Mouse (Mus musculus) megakaryocyte progenitor cell, adult 5-6 weeks (primary cell): ENCODE measurements at regions not wholly inside any gene's neighbourhood (a gene's known extent, or its start where the extent isn't known, plus 50 kb on each side); places are given as distances from the start of the nearest gene placed in this dataset.
A peak's percentile ranks its signal among the peaks of the same experiment; 100 is the strongest.

Source experiments
- ATAC-seq: replicated peaks from 2 replicates; pipeline ENCODE4 v1.8.0; 2016; ENCODE audit warnings: mild to moderate bottlenecking, moderate TSS enrichment, inconsistent platforms; ENCODE audit not compliant: poor library complexity

DNA sequence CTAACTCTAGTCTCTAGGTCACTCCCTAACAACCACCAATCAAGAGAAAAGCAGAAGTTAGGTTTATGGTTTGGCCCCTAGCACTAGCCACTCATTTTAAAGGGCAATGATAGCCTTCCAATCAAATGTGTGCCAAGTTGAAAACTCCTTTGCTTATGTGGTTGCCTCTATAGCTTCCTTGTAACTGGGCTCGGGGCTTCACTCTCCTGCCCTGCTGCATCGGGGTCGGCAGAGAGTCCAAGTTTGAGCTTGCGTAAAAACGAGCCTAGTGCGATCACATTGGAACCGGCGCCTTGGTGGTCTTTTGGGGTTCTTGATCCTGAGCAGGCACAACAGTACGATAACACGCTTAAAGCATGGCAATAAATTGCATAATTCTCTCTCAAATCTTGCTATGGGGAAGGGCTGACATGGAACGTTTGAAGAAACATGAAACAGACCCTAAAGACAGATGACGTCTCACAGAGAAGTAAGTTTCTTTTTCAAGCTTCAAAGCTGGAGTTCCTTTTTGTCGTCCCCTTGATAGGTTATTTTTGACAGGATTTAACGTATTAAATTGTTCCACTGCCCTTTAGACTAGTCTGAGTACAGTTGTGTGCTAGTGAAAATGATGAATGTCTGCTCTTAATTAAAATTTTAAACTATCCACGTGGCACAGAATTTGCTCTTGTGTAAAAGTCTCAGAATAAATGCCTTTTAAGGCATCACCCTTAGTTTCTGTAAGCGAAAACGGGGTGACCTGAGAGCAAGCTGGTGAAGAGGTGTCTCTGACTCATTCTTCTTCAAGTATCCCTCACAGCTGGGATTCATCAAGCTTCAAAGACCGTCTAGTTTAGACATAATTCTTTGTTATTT is 52.0 kb downstream of the 4930426L09Rik start:
- peak; percentile 70 for ATAC-seq

DNA sequence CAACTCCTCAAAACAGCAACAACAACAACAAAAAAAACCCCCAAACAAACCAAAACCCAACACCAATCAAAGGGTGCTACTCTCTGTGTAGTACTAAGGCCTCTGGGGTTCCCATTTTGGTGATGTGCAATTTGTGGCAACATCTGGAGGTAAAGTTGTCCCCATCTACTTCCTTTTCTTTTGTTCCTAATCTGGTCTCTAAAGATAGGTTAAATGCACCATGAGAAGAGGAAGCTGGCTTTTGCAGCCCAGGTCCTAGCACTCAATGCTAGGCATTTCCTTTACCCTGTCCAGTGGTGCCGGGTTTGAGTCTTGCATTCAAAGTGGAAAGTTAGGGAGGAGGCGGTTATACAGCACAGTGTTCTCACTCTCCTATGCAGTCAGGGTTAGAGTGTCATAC is 57.4 kb downstream of the 4930426L09Rik start:
- peak; percentile 84 for ATAC-seq

- ATAC-seq: 0 out of 2 replicates have a peak, but pooled peaks have one; percentile 9
Observed at GRCm38 (mm10) chr2:19057859-19058258, 59.7 kb downstream of the 4930426L09Rik start.

GRCm38 (mm10) chr2:19058765-19059164 is 60.6 kb downstream of the 4930426L09Rik start:
- no peak for ATAC-seq

GRCm38 (mm10) chr2:19059246-19059645 is 61.1 kb downstream of the 4930426L09Rik start:
- peak; percentile 70 for ATAC-seq

DNA sequence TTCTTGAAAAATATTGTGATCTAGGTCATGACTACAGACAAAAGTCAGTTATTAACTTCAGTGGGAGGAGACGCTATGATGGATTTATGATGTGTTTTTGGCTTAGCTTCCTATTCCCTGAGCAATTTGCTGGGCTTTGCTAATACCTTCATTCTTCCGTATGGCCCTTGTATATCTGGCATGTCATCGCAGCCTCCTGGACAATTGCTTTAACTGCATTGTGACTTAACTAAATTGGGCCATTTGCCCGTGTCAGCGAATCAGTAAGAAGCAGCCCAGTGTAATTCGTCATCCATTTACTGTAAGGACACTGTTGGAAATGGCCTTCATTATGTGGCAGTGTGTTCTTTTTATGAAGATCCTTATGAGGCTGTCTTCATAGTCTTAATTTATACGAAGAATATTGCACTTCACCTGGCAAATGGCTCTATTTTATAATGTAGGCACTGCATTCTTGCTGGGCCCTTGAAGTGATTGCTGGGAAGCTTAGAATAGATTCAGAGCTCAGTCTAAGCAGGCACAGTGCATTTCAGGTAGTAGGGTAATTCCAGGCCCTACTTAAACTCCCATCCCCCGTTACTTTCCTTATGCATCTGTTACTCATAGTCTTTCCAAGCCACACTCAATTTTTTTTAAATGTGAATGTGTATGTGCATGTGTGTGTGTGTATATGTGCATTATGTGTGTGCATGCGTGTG is 62.2 kb downstream of the 4930426L09Rik start:
- no peak for ATAC-seq

GRCm38 (mm10) chr2:19064560-19065362 is 66.6 kb downstream of the 4930426L09Rik start:
- peak; percentile 45; the same call in 1 of the 2 replicates for ATAC-seq

- no peak for ATAC-seq
Observed at GRCm38 (mm10) chr2:19065511-19065910, 67.4 kb downstream of the 4930426L09Rik start.

GRCm38 (mm10) chr2:19068161-19068560 is 70.0 kb downstream of the 4930426L09Rik start:
- no peak for ATAC-seq

DNA sequence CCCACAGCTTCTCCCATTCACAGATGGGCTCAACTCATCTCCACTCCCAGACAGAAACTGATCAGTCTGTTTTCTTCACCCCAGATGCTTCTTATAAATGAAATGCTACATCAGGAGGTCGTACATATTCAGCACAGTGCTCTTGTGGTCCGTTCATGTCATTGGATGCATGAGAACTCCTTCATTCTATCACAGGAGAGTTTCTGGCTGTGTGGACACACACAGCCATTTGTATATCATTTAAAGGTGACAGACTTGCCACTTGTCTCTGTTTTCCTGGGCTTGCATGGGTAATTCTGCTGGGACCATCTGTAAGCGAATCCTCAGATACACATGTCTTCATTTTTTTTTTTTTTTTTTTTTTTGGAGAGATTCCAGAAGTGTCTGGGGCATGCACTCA is 85.7 kb downstream of the 4930426L09Rik start:
- no peak for ATAC-seq

- ATAC-seq: peak; percentile 55
Observed at GRCm38 (mm10) chr2:19085105-19085504, 87.0 kb downstream of the 4930426L09Rik start.

- ATAC-seq: peak; percentile 29; the same call in 1 of the 2 replicates
Observed at GRCm38 (mm10) chr2:19086167-19086566, 88.0 kb downstream of the 4930426L09Rik start.

DNA sequence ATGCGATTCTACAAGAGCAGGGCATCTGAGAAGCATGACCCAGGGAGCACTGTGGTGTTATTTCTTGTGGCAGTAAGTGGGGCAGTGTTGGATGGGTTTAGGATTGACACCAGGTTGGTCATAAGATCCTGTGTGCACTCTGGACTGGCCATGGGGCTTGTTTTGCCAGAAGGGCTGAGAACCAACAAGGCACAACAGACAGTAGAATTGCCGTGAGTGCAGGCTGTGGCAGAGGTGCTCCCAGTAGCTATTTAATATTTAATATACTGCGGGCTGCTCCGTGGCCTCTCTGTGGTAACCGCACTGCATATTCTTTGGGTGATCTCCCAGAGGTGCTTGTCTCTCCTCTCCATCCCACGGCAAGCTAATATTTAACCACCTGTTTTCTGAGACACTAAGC is 88.5 kb downstream of the 4930426L09Rik start:
- ATAC-seq: no peak

- no peak for ATAC-seq
Observed at GRCm38 (mm10) chr2:19099384-19099783, 99.7 kb upstream of the Armc3 start.

- ATAC-seq: no peak
Observed at GRCm38 (mm10) chr2:19108753-19109152, 90.3 kb upstream of the Armc3 start.

DNA sequence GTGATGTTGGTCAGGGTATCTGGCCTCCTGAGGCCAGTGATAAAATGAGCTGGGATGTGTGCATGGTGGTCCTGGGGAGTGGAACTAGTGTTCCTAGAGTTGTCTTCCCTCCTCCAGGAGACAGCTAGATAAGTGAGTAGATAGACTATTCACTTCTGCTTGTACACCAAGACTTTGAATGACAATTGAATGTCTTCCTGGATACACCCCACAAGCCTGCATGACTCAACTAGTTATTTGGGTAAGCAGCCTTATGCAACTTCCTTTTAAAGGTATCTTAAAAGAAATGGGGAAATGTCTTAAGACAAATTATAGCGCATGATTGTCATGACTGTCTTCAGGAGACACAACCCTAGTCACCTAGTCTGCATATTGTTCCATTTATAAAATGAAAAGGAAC is 79.2 kb upstream of the Armc3 start:
- ATAC-seq: peak; percentile 99

- ATAC-seq: no peak
Observed at GRCm38 (mm10) chr2:19132864-19133263, 66.2 kb upstream of the Armc3 start.

DNA sequence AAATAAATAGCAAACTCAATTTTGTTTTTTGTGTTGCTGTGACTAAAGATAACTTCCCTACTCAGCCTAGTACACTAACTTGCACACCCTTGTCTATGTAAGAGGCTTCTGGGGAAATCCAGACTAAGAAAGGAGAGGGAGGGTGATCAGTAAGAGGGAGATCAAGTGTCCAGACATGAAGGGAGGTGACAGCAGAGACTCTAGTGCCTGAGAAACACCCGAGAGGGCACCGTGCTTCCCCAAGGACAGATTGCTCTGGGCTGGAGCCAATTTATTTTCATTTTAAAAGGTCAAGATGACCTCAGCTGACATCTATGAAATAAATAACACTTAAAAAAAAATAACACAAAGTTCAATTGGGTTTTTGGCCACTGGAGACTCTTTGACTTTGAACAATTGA is 56.5 kb upstream of the Armc3 start:
- no peak for ATAC-seq

DNA sequence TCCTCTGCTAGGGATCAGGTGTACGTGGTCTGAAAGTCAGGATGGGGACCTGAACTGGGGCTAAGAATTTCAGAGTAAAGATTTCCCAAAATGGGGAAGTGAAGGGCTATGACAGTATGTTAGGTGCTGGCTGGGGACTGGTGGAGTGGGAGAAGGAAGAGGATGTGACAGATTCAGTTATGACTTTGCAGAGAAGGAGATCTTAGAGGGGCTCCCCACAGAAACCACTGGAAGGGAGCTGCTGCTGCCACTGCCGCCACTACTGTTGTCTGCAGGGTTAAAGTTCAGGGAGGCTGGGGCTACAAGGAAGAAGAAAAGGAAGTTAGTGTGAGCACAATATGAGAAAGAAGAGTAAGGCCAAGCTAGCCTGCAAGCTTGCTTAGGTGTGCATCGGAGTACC is 53.7 kb upstream of the Armc3 start:
- ATAC-seq: peak; percentile 98

DNA sequence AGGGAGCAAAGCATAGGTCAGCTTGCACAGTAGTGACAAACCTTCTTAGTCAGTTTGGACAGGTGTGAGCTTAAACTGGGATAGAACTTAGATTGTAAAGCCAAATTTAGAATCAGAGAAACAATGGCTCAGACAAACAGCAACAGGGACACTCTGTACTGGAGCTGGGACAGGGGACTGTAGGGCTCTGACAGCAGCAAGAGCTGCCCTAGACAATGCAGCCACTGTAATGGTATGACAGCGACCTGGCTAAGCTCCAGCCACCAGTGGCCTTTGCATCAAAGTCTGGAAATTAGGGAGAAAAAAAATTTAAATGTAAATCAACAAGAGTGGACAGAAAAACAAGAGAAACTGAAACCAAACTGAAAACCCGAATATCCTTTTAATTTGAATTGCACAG is 53.2 kb upstream of the Armc3 start:
- ATAC-seq: no peak

DNA sequence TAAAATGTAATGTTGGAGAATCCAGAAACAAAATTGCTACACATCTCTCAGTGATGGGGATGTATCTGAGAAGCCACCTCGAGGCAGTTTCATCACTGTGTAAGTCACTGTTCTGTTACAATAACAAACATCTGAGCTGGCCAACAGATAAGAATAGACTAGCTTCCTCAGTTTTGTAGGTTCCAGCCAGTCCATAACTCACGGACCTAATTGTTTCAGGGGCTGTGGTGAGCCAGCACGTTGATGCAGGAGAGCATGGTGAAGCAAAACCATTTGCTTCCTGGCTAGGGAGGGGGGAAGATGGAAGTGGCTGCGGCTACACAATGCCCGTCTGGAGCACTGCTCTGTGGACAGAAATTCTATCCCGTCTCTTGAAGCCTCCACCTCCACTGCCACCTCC is 52.8 kb upstream of the Armc3 start:
- ATAC-seq: peak; percentile 38
